Mouse (Mus musculus) heart, embryonic 13.5 days (tissue): ENCODE data around the gene Shank2. TPM values are rescaled to one million over a fixed set of nuclear protein-coding genes. Genes with fewer than 3 reads are reported as not detected.

Experiments
- ATAC-seq: fragments of 200-750 bp; cut with Nextera tagmentation; 2 replicates; pipeline ENCODE4 v1.8.0; 2017; ENCODE audit warnings: moderate TSS enrichment; ENCODE audit not compliant: insufficient number of reproducible peaks, low FRiP score, low TSS enrichment; ENCODE audit errors: extremely low read depth
- H3K27ac ChIP-seq: fragments of 300-500 bp; sonication (generic); replicated peaks from 2 replicates; pipeline ENCODE4 v1.5.1; 2015; ENCODE audit warnings: moderate library complexity, mild to moderate bottlenecking, inconsistent platforms
- H3K27me3 ChIP-seq: fragments of 300-500 bp; sonication (generic); replicated peaks from 2 replicates; pipeline ENCODE4 v1.6.1; 2015; ENCODE audit warnings: mild to moderate bottlenecking, inconsistent platforms
- H3K36me3 ChIP-seq: fragments of 300-500 bp; sonication (generic); 2 replicates; pipeline ENCODE4 v1.6.1; 2015; ENCODE audit warnings: mild to moderate bottlenecking, inconsistent platforms
- H3K4me1 ChIP-seq: fragments of 300-500 bp; sonication (generic); 2 replicates; pipeline ENCODE4 v1.6.1; 2015; ENCODE audit warnings: inconsistent platforms
- H3K4me2 ChIP-seq: fragments of 300-500 bp; sonication (generic); 2 replicates; pipeline ENCODE4 v1.6.1; 2015; ENCODE audit warnings: inconsistent platforms, mild to moderate bottlenecking, moderate library complexity
- H3K4me3 ChIP-seq: fragments of 300-500 bp; sonication (generic); 2 replicates; pipeline ENCODE4 v1.5.1; 2015; ENCODE audit warnings: moderate library complexity, mild to moderate bottlenecking, inconsistent platforms
- H3K9ac ChIP-seq: fragments of 300-500 bp; sonication (generic); 2 replicates; pipeline ENCODE4 v1.6.1; 2015; ENCODE audit warnings: inconsistent platforms, mild to moderate bottlenecking, moderate library complexity
- H3K9me3 ChIP-seq: fragments of 300-500 bp; sonication (generic); 2 replicates; pipeline ENCODE4 v1.6.1; 2016; ENCODE audit warnings: inconsistent platforms
- WGBS: fragments of 180-500 bp; shearing (Covaris S2); methylation state at CpG from one replicate; pipeline ENCODE4 v1.1.7; 2015; ENCODE audit warnings: mixed read lengths; 5-methylcytosine and 5-hydroxymethylcytosine counted together
- polyA plus RNA-seq: library from polyadenylated mRNA; unstranded; fragments of >200 nt; fragmentation: Nextera tagmentation; extraction: Ambion mirVana; gene quantifications from 2 replicates; pipeline ENCODE4 v1.2.1, GENCODE M21; 2015

Shank2 gene
- polyA plus RNA-seq = 0.15 and 0.37 TPM in 2 replicates

GRCm38 (mm10) chr7:144001628-144002027, at the start of gene Shank2:
TSS of gene Shank2 (plus strand) at chr7:144001928.
- Histone ChIP-seq H3K27me3 (peaks cover 5% of the 10 kb centered on the region; the same call in 1 of the 2 replicates), H3K36me3 (no peaks in the 10 kb centered on the region), H3K27ac (no peak within 1 kb of the TSS), H3K9ac (no peak within 1 kb of the TSS), H3K4me3 (no peak within 1 kb of the TSS), H3K4me2 (no peak within 1 kb of the TSS), H3K9me3 (peaks cover 6% of the 10 kb centered on the region), H3K4me1 (no peaks in the 10 kb centered on the region)
- ATAC-seq = no peak
- 69% methylated on average over 3 of the region's 3 CpGs for WGBS

- no peak for ATAC-seq
- Histone ChIP-seq H3K36me3 (no peaks in the 10 kb centered on the region), H3K4me1 (no peaks in the 10 kb centered on the region), H3K27me3 (peaks cover 21% of the 10 kb centered on the region), H3K4me3 (no peak overlapping the region), H3K27ac (no peak overlapping the region), H3K9ac (no peak overlapping the region), H3K9me3 (no peaks in the 10 kb centered on the region), H3K4me2 (no peak overlapping the region)
- 68% methylated on average over 3 of the region's 3 CpGs for WGBS
Observed at GRCm38 (mm10) chr7:143952130-143952529, 49.6 kb upstream of the Shank2 start.

- H3K4me3 ChIP-seq = no peak overlapping the region
- WGBS = 78% methylated on average over 6 of the region's 6 CpGs
- H3K4me2 ChIP-seq = no peak overlapping the region
- H3K4me1 ChIP-seq = no peaks in the 10 kb centered on the region
- H3K9ac ChIP-seq = no peak overlapping the region
- no peaks in the 10 kb centered on the region for H3K36me3 ChIP-seq
- peaks cover 21% of the 10 kb centered on the region for H3K27me3 ChIP-seq
- H3K9me3 ChIP-seq = peaks cover 8% of the 10 kb centered on the region
- ATAC-seq = no peak
- H3K27ac ChIP-seq = no peak overlapping the region
Observed at GRCm38 (mm10) chr7:143956575-143957295, 45.0 kb upstream of the Shank2 start.

- no peak overlapping the region for H3K4me2 ChIP-seq
- no peak overlapping the region for H3K9ac ChIP-seq
- no peaks in the 10 kb centered on the region for H3K4me1 ChIP-seq
- 45% methylated on average over 11 of the region's 11 CpGs for WGBS
- no peaks in the 10 kb centered on the region for H3K36me3 ChIP-seq
- H3K27me3 ChIP-seq = peaks cover 21% of the 10 kb centered on the region
- no peak for ATAC-seq
- H3K27ac ChIP-seq = no peak overlapping the region
- H3K4me3 ChIP-seq = no peak overlapping the region
- H3K9me3 ChIP-seq = peaks cover 8% of the 10 kb centered on the region
Observed at GRCm38 (mm10) chr7:143958030-143958565, 43.6 kb upstream of the Shank2 start.

- no peak for ATAC-seq
- H3K4me3 ChIP-seq = no peak overlapping the region
- 0 out of 2 replicates have a peak, but pooled peaks cover under 1% of the 10 kb centered on the region for H3K27me3 ChIP-seq
- no peaks in the 10 kb centered on the region for H3K4me1 ChIP-seq
- no peaks in the 10 kb centered on the region for H3K36me3 ChIP-seq
- no peak overlapping the region for H3K4me2 ChIP-seq
- no peak overlapping the region for H3K9ac ChIP-seq
- peaks cover 8% of the 10 kb centered on the region for H3K9me3 ChIP-seq
- WGBS = 79% methylated on average over 5 of the region's 5 CpGs
- no peak overlapping the region for H3K27ac ChIP-seq
Observed at GRCm38 (mm10) chr7:143963813-143964212, 37.9 kb upstream of the Shank2 start.

- H3K4me3 ChIP-seq = no peak overlapping the region
- H3K27me3 ChIP-seq = 0 out of 2 replicates have a peak, but pooled peaks cover 3% of the 10 kb centered on the region
- H3K27ac ChIP-seq = no peak overlapping the region
- H3K9ac ChIP-seq = no peak overlapping the region
- WGBS = 51% methylated on average over 7 of the region's 7 CpGs
- H3K36me3 ChIP-seq = no peaks in the 10 kb centered on the region
- ATAC-seq = no peak
- no peaks in the 10 kb centered on the region for H3K9me3 ChIP-seq
- no peaks in the 10 kb centered on the region for H3K4me1 ChIP-seq
- H3K4me2 ChIP-seq = no peak overlapping the region
Observed at GRCm38 (mm10) chr7:143966621-143967020, 35.1 kb upstream of the Shank2 start.

GRCm38 (mm10) chr7:143977491-143977830, 24.3 kb upstream of the Shank2 start:
- Histone ChIP-seq H3K4me1 (peaks cover 15% of the 10 kb centered on the region), H3K27me3 (peaks cover 97% of the 10 kb centered on the region), H3K27ac (no peak overlapping the region), H3K36me3 (no peaks in the 10 kb centered on the region), H3K4me2 (peak overlapping the region; percentile 95), H3K9ac (peak overlapping the region; percentile 67; the same call in 1 of the 2 replicates), H3K4me3 (peak overlapping the region; percentile 54), H3K9me3 (no peaks in the 10 kb centered on the region)
- no peak for ATAC-seq
- 15% methylated on average over 5 of the region's 5 CpGs for WGBS

GRCm38 (mm10) chr7:143977831-143978682, 23.7 kb upstream of the Shank2 start:
- Histone ChIP-seq H3K27me3 (peaks cover 99% of the 10 kb centered on the region), H3K9ac (peak overlapping the region; percentile 67), H3K27ac (no peak overlapping the region), H3K4me2 (peak overlapping the region; percentile 95), H3K9me3 (no peaks in the 10 kb centered on the region), H3K4me3 (peak overlapping the region; percentile 54), H3K36me3 (no peaks in the 10 kb centered on the region), H3K4me1 (peaks cover 15% of the 10 kb centered on the region)
- ATAC-seq = no peak; the same call in 1 of the 2 replicates
- WGBS = 1% methylated on average over 67 of the region's 67 CpGs

- 2% methylated on average over 47 of the region's 50 CpGs for WGBS
- no peak for ATAC-seq
- H3K9ac ChIP-seq = peak overlapping the region; percentile 68
Observed at GRCm38 (mm10) chr7:143978741-143979371, 22.9 kb upstream of the Shank2 start.

GRCm38 (mm10) chr7:143979986-143980385, 21.7 kb upstream of the Shank2 start:
- ATAC-seq = no peak
- WGBS = 53% methylated on average over 5 of the region's 5 CpGs
- no peak overlapping the region for H3K9ac ChIP-seq
- H3K4me3 ChIP-seq = no peak overlapping the region
- no peak overlapping the region for H3K4me2 ChIP-seq
- H3K9me3 ChIP-seq = no peaks in the 10 kb centered on the region
- H3K27ac ChIP-seq = no peak overlapping the region
- H3K36me3 ChIP-seq = no peaks in the 10 kb centered on the region
- peaks cover 86% of the 10 kb centered on the region for H3K27me3 ChIP-seq
- peaks cover 15% of the 10 kb centered on the region for H3K4me1 ChIP-seq

More at GRCm38 (mm10) chr7:143978741-143979371, 22.9 kb upstream of the Shank2 start:
- H3K4me3 ChIP-seq = peak overlapping the region; percentile 54
- peaks cover 98% of the 10 kb centered on the region for H3K27me3 ChIP-seq
- H3K4me2 ChIP-seq = peak overlapping the region; percentile 95
- no peaks in the 10 kb centered on the region for H3K36me3 ChIP-seq
- H3K9me3 ChIP-seq = no peaks in the 10 kb centered on the region
- peaks cover 15% of the 10 kb centered on the region for H3K4me1 ChIP-seq
- no peak overlapping the region for H3K27ac ChIP-seq

GRCm38 (mm10) chr7:143986281-143986680, 15.4 kb upstream of the Shank2 start:
- Histone ChIP-seq H3K4me2 (no peak overlapping the region), H3K4me1 (no peaks in the 10 kb centered on the region), H3K27me3 (peaks cover 24% of the 10 kb centered on the region), H3K9ac (no peak overlapping the region), H3K9me3 (no peaks in the 10 kb centered on the region), H3K36me3 (no peaks in the 10 kb centered on the region), H3K4me3 (no peak overlapping the region), H3K27ac (no peak overlapping the region)
- ATAC-seq = no peak
- WGBS = 83% methylated on average over 2 of the region's 2 CpGs
